12 mouse cellular contexts compared by ENCODE assay signal in the genomic region with DNA sequence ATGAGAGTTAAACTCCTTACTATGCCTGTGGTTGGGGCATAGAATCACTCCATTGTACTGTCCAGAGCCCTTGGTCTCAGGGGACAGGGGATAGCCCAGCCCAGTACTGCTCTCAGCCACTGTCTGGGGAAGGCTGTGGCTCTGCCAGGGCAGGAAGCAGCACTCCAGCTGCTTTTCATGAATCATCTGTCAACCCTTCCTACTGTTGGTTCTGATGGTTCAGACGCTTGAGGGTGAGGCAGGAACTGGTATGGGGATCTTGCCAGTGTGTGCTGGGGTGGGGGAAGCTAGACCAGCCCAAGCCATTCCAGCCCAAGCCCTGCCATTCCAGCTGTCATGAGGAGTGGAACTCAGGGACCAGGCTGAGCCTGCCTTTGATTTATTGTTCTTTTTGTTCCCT.
DNase-seq lines count a peak whose midpoint lies in the region; ATAC-seq and TF ChIP-seq lines count a peak whose summit lies in the region.
"Had no signal": no experiment of that assay in that cellular context is flagged by ENCODE, and none has a peak within 500 bp of the region (broad histone marks: within the 10 kb centered on the region; RNA-seq: fewer than 3 reads in every experiment).

No protein-coding gene starts in this region.

- no peak for TF ChIP-seq CTCF in thymus, adult 2 months (IDR thresholded peaks at IDR 0.05; ENCODE audit: borderline replicate concordance, control insufficient read depth, extremely low read depth, insufficient read depth, low read length, poor library complexity)

- H3K4me2 ChIP-seq in heart, embryonic 12.5 days: no peak overlapping the region
- H3K4me2 ChIP-seq: heart, embryonic 13.5 days; limb, embryonic 12.5 days had no signal

- no peaks in the 10 kb centered on the region for H3K9me3 ChIP-seq in heart, embryonic 12.5 days (replicated peaks)
- H3K9me3 ChIP-seq: embryonic facial prominence, embryonic 10.5 days; heart, embryonic 13.5 days; limb, embryonic 12.5 days had no signal

- H3K4me3 ChIP-seq in heart, embryonic 12.5 days: no peak overlapping the region
- H3K4me3 ChIP-seq in thymus, adult 2 months (ENCODE audit: control insufficient read depth, insufficient read depth, low read length): no peak overlapping the region
- H3K4me3 ChIP-seq: embryonic facial prominence, embryonic 10.5 days; heart, embryonic 13.5 days; limb, embryonic 12.5 days had no signal

- peak; percentile 14 for DNase-seq in heart, adult 8-10 months (ENCODE audit: low spot score)
- peak; percentile 35 for DNase-seq in MN1 (ENCODE audit: low spot score)
- peak; percentile 6 for DNase-seq in heart, postnatal 25 days (ENCODE audit: low spot score)
- DNase-seq in kidney, postnatal 36 days: peak; percentile 53 to 68
- no peak for DNase-seq in thymus, adult 2 months
- no peak for DNase-seq in yolk sac, embryonic 10.5 days (ENCODE audit: low spot score)
- DNase-seq in layer of hippocampus, adult 9-11 months: no peak

- intact Hi-C loops in heart, postnatal 25 days (cut with DNase I): no loop called here

- TF ChIP-seq POLR2A in thymus, adult 2 months (IDR thresholded peaks at IDR 0.05; ENCODE audit: control insufficient read depth, extremely low read depth, insufficient read depth, low read length, poor library complexity): no peak

- no peak overlapping the region for H3K27ac ChIP-seq in heart, embryonic 12.5 days (ENCODE audit: poor library complexity, severe bottlenecking)
- no peak overlapping the region for H3K27ac ChIP-seq in thymus, adult 2 months (ENCODE audit: control insufficient read depth, insufficient read depth, low read length)
- H3K27ac ChIP-seq: embryonic facial prominence, embryonic 10.5 days; heart, embryonic 13.5 days; limb, embryonic 12.5 days; stomach, postnatal 0 days had no signal

- no peaks in the 10 kb centered on the region for H3K36me3 ChIP-seq in heart, embryonic 12.5 days
- H3K36me3 ChIP-seq in thymus, adult 2 months (ENCODE audit: control insufficient read depth, insufficient read depth, low read length): no peaks in the 10 kb centered on the region
- H3K36me3 ChIP-seq: embryonic facial prominence, embryonic 10.5 days; heart, embryonic 13.5 days; limb, embryonic 12.5 days had no signal

- H3K27me3 ChIP-seq in heart, embryonic 12.5 days (replicated peaks): no peaks in the 10 kb centered on the region; the same call in 1 of the 2 replicates
- no peaks in the 10 kb centered on the region for H3K27me3 ChIP-seq in thymus, adult 2 months (ENCODE audit: control insufficient read depth, insufficient read depth, low read length)

- peaks cover 8% of the 10 kb centered on the region; the same call in 1 of the 2 replicates for H3K4me1 ChIP-seq in heart, embryonic 12.5 days (replicated peaks)
- no peaks in the 10 kb centered on the region for H3K4me1 ChIP-seq in thymus, adult 2 months (replicated peaks; ENCODE audit: control insufficient read depth, insufficient read depth, low read length)
- H3K4me1 ChIP-seq: embryonic facial prominence, embryonic 10.5 days; limb, embryonic 12.5 days had no signal

- WGBS in heart, embryonic 12.5 days: 21% methylated on average over 1 of the region's 1 CpGs
- whole genome bisulfite sequencing in thymus, adult 2 months: 5% methylated on average over 1 of the region's 1 CpGs

- no peak for ATAC-seq in heart, embryonic 12.5 days (ENCODE audit: insufficient number of reproducible peaks, low FRiP score)

- no peak overlapping the region for H3K9ac ChIP-seq in heart, embryonic 12.5 days
- H3K9ac ChIP-seq: heart, embryonic 13.5 days; limb, embryonic 12.5 days had no signal

Comparison
In these comparisons a context has a peak if more than half of its experiments do, and no peak if none do; other contexts are left out.
1. DNase-seq: peak in heart, adult 8-10 months (single experiment), MN1 (single experiment), heart, postnatal 25 days (single experiment) and kidney, postnatal 36 days (2 of 2); none in thymus, adult 2 months (single experiment), yolk sac, embryonic 10.5 days (single experiment) and layer of hippocampus, adult 9-11 months (single experiment).